Mouse (Mus musculus): ENCODE measurements around the gene Vav1. TPM values are rescaled to one million over a fixed set of nuclear protein-coding genes. Genes with fewer than 3 reads are reported as not detected.
"Not testable (repeated sequence)": the region's sequence is repeated elsewhere in the genome, so short reads cannot be mapped to it uniquely, and the experiment has no call there.

The Vav1 gene
- total RNA-seq, 2 experiments from 2014 or later = 2.2 to 2.9 TPM

- DNase-seq = no peak
Measured at GRCm38 (mm10) chr17:57279591-57280224, 808 bp downstream of the Vav1 start.

DNA sequence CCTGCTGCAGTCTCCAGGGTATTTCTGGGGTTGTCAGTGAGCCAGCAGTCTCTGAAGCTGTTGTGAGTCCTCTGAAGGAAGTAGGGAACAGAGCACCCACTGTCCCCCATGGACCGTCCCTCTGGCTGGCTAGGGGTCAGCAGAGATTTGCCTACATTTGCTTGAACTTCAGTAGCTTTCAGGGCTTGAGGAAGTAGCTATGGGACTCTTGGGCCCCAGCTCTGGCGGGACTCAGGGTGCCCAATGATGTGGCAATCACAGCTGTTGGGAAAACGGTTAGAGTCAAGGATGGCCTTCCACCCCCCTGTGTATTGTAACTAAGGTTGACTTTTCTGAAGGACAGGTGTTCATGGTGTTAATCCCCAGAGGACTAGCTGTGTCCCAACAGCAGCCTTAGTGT is 1.5 kb downstream of the Vav1 start:
- DNase-seq = peak; percentile 10 to 26

GRCm38 (mm10) chr17:57283906-57284305 is 5.0 kb downstream of the Vav1 start:
- no peak for DNase-seq

DNA sequence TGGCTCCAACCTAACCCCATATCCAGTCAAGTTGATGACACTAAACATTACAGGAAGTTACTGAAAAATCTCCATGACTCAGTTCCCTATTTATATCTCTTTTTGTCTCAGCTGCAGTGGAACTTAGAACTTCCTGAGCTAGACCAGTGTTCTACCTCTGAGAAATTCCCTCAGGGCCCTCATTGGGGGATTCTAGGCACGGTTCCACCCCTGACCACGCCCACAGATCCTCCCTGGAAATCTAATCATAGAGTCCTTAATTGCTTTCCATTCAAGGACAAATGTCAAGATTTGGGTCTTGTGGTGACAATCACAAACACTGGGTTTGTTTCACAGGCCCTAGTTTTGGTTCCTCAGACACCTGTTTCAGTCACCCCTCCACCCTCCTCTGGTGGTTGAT is 6.2 kb downstream of the Vav1 start:
- DNase-seq = no peak

DNA sequence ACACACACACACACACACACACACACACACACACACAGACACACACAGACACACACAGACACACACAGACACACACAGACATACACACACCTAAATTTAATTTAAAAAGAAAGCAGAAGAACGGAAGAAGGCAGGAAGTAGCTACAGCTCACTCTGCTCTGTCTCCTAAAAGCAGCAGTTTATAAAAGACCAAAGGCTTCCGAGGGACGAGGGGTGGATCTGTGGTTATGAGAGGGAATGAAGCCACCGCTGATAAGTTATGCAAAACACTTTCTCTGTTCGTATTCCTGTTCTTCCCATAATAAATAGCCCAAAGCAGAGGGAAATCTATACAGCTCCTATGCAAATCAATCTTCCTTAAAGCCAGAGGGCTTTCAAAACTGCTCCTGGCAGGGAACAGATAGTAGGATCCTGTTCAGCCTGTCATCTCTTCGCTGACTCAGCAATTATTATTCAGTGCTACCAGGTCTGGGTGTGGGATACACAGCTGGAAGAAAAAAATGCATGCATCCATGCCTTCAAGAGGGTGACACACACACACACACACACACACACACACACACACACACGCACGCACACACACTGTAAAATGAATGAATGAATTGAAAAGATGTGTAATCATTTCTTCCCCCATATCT is 7.9 kb downstream of the Vav1 start:
- no peak for DNase-seq

DNA sequence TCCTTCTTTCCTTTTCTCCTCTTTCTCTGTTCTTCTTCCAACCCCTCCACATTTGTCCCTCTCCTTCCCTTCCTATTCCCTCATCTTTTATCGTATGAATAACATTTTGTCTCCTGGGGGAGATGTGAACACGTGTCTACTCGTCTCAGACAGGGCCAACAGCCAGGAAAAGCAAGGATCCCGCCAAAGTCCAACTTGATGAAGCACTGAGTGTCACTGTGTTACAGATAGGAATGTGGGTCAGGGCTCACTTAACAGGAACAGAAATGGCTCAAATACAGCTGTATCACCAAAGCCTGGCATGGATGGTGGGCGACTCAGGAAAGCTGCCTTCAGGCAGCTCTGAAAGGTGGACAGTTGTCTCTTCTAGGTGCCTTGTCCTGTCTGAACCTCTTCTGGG is 10.4 kb downstream of the Vav1 start:
- no peak for DNase-seq

- peak in 1 of 2 experiments; percentile 17 for DNase-seq
Measured at GRCm38 (mm10) chr17:57290001-57290670, 11.2 kb downstream of the Vav1 start.

DNA sequence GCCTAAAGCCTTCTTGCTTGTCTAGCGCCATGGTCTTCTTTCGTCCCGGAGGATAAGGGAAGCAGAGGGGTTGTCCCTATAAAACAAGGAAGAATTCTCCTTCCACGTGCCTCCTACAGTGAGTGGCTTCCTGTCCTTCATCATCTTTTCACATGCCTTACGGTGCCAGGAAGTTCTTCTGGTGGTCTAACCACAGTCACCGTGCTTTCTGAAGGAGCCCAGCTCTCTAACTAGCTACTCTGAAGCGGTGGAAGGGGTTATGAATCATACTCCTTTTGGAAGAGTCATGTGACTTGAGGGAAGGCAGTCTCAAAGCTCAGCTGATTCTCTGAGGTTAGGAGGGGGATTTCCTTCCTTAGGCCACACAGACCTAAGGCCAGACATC is 11.8 kb downstream of the Vav1 start:
- DNase-seq = no peak

- DNase-seq = no peak
Measured at GRCm38 (mm10) chr17:57292302-57292701, 13.4 kb downstream of the Vav1 start.

DNA sequence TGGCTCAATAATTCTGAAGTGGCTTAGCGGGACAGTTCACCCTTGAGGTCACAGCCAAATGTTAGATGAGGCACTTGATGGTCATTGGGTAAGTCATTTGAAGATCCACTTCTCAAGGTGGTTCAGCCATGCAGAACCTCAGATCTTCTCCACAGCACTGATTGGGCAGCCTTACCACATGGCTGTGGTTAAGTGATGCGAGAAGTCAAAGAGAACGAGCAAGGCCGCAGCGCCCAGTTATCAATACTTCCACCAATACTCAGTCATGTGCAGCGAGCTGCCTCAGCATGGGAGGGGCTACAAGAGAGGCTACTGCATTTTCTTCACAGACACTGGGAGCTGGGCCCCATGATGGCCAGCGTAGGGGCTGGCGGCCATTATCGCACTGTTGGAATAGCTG is 14.1 kb downstream of the Vav1 start:
- DNase-seq = no peak

DNA sequence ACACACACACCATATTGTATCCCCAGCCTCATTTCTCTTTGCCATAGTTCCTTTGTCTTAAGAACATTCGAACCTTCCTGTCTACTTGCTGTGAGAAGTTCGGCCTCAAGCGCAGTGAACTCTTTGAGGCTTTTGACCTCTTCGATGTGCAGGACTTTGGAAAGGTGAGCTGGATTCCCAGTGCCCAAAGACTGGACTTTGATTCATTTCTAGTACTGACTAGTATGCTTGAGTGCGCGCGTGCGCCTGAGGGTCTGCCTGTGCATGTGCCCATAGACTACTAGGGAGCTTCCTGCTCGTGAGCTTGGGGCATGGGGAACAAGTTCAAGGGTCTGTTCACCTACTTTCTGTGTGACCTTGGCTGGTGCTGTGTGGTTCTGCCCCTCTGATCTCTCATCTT is 17.0 kb downstream of the Vav1 start:
- DNase-seq = no peak

GRCm38 (mm10) chr17:57297040-57297439 is 18.1 kb downstream of the Vav1 start:
- DNase-seq = no peak

- no peak for DNase-seq
Measured at GRCm38 (mm10) chr17:57305593-57305992, 26.7 kb downstream of the Vav1 start.

DNA sequence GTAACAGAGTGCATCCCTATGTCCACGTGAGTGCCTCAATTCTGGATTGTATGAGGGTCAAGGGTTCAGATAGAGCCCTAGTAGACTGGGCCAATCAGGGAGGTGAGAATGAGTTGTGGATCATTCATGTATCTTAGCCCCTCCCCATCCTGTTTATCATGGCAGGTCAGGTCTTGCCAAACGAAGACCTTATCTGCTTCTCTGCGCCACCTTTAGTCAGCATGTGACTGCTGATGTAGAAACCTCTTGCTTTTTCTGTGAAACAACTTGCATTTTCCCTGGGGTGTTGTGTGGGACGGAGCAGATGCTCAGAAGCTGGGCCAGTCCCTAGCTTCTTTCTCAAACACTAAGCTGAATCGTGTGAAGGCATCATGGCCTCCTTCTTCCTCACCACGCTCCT is 28.2 kb downstream of the Vav1 start:
- DNase-seq = no peak

DNA sequence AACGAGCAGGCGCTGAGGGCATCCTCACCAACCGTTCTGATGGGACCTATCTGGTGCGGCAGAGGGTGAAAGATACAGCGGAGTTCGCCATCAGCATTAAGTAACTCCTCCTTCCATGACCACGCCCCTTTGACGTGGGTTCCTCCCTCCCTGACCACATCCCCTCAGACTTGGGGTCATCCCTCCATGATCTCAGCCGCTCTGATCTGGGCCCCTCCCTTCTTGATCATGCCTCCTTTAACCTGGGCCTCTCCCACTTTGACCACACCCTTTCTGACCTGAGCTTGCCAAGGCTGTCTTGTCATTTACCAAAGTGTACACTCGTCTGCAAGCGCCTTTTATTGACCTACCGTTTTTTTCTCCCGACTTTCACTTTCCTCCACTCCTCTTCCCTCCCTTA is 32.9 kb downstream of the Vav1 start:
- DNase-seq = no peak

DNA sequence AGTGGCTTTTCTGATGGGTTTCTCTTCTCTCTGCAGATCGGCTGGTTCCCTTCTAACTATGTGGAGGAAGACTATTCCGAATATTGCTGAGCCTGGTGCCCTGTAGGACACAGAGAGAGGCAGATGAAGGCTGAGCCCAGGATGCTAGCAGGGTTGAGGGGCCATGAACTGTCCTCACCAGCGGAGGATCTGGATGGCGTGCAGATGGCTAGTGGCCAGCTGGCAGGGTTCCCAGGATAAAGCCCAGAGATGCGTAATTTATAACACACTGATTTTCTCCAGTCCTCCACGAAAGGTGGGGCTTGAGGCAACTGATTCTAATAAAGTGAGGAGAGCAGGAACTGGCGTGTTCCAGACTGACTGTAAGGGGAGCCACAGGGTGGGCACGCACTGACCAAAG is 48.7 kb downstream of the Vav1 start:
- peak; percentile 89 to 92 for DNase-seq

DNA sequence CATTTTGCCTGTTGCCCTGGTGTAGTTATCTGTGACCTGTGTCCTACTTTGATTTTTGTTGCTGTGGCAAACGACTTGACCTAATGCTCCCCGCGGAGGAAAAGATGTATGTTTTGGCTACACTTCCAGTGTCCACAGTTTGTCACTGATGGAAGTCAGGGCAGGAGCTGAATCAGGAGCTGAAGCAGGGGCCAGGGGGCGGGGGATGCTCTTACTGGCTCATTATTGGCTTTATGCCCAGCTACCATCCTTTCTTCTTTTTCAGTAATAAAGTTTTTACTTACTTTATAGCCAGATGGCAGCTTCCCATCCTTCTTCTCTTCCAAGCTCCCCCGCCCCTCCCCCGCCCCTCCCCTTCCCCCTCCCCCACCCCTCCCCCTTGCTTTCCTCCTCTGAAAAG is 50.0 kb downstream of the Vav1 start:
- DNase-seq = no peak

- no peak for DNase-seq
Measured at GRCm38 (mm10) chr17:57330993-57331392, 52.1 kb downstream of the Vav1 start.

DNA sequence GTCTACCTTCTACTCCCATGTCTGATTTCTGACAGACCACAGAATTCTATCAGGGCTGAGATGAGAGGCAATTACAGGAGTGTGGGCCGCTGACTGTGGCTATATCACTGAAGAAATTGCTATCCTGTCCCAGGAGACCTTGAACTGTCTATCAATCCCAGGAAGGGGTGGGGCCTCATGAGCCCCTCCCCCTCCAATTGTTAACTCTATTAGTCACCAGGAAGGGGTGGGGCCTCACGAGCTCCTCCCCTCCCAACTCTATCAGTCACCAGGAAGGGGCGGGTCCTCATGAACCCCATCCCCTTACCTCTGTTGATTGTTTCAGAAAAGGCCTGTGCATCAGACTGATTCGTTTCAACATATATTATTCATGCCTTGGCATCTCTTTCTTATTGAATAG is 53.3 kb downstream of the Vav1 start:
- no peak for DNase-seq

- peak; percentile 71 to 75 for DNase-seq
Measured at GRCm38 (mm10) chr17:57334001-57334760, 55.3 kb downstream of the Vav1 start.

DNA sequence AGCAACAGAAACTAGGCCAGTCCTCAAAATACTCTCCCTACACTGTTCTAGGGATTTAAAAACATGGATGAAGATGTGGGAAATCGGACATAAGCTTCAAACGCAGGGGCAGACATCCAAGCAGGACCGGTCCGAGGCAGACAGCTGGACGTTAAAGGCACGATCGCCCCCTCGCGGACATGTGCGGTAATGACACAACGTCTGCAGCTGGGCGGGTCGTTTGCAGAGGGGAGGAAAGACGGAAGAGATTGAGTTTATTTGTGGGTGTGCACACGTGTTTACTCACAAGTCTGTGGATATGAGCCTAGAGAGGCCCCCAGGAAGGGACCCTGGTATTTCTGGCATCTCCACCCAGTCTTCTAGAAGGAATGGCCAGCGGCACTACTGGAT is 55.9 kb downstream of the Vav1 start:
- DNase-seq = peak; percentile 86 to 89

DNA sequence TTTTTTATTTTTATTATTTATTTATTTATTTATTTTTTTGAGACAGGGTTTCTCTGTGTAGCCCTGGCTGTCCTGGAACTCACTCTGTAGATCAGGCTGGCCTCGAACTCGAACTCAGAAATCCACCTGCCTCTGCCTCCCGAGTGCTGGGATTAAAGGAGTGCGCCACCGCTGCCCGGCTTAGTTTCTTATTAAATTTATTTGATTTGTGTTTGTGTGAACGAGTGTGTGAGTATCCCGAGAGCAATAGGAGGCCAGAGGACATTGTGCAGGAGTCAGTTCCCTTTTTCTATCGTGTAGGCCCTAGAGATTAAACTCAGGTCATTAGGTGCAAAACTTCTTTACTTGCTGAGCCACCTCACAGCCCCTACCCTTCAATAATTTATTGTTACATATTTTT is 56.3 kb downstream of the Vav1 start:
- not testable (repeated sequence) for DNase-seq

Measured in adrenal gland, postnatal 36 days (tissue).